Mouse (Mus musculus): ENCODE data around the gene Cd151.

Gene Cd151

DNA sequence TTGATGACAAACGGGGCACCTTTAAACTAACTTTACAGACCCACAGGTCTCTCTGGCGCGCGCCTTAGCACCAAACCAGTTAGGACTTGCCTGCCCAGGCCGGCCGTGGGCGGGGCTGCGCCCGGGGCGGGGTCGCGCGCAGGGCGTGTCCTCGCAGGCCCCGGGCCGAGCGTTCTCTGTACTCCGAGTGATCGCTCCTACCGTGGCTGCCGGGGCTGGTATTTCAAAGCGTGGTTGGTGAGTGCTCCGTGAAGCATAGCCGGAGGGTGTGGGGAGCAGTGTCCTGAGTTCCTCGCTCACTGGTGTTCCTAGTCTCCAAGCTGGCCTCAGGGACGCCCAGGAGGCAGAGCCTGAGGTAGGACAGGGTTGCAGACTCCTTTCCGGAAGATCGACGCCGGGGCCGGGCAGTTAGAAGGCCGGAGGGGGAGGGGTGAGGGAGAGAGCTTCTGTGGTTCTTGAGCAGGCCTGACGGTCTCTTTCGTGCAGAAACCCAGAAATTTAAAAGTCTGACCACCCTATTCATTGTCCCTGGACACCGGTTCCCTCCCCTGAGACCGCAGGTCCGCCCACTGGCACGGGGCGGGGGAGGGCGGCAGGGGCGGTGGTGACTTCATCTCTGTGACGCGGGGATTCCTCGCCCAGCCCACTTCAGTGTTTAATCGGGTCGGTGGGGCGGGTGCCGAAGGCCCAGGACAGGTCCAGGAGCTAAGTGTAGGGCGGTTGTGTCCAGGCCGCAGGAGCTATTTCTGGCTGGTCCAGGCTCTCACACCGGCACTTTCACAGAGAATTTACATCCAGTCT, at the start of gene Cd151:
Gene Cd151 (plus strand): TSS at position 163 of the 801 bp plus-strand sequence.
- DNase-seq, result peak; percentile 83

DNA sequence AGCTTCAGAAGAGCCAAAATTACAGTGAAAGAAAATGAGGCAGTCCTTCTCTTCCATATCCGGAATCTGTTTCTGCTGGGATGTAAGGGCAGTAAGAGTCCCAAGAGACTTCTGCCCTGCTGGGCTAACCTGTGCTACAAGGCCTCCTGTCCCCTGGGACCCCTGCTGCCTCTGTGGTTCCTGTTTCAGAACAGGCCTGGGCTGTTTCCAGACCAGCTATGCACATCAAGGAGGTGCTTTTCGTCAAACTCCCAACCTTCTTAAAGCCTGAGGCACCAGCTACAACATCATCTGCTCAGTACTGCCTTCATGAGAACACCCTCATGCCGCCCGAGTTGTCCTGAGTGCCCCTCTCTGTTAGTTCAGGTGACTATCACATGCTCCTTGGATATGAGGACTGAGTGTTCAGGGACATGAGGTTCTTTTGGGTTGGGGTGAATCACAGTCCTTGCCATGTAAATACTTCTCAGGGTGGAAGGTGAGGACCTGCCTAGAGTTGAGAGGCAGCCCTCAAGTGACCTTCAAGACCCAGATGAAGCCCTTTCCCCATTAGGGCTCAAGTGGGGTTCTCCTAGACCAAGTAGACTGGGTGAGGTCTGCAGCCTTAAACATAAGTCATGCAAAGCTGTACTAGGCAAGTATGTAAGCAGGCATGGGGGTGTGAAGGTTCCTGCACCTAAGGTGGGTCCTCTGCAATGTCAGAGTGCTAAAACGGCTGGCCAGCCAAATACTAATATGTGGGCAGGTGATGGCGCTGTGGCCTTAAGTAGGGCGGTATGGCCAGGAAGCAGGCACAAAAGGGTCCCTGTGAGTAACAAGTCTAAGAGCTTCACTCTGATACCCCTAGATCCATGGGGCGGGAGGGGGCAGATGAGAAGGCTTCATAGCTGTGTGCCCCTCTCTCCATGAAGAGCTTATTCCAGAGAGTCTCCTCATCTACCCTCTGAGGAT, 49.2 kb upstream of the Cd151 start:
- no peak for DNase-seq

- DNase-seq, result no peak
Measured at GRCm38 (mm10) chr7:141418970-141419369, 48.2 kb upstream of the Cd151 start.

DNA sequence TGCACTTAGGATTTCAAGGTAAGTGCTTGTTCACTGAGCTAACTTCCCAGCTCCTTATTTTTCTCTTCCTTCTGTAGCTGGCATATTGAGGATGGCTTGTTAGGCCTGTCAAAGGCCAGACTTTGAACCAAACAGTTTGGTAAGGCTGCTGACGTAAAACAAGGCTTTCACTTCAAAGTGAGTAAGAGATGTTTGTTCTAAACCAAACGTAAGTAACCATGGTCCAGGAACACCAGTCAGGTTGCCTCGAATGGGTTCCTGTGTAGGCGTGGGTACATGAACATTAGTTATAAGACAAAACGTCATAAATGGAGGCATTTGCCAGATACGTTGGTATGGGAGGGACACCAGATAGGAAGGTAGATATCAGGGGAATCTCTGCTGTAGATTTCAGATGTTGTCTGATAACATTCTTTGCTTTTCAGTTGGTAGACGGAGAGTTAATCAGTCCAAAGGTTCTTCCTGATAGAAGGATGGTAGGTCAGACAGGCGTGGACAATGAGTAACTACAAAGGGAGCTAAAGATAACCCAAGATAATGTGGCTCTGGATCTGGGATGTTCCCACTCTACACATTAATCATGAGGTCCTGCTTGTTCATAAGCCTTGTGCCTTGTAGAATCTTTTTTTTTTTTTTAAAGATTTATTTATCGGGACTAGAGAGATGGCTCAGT, 47.0 kb upstream of the Cd151 start:
- DNase-seq, result no peak

GRCm38 (mm10) chr7:141423811-141424210, 43.4 kb upstream of the Cd151 start:
- no peak for DNase-seq

DNA sequence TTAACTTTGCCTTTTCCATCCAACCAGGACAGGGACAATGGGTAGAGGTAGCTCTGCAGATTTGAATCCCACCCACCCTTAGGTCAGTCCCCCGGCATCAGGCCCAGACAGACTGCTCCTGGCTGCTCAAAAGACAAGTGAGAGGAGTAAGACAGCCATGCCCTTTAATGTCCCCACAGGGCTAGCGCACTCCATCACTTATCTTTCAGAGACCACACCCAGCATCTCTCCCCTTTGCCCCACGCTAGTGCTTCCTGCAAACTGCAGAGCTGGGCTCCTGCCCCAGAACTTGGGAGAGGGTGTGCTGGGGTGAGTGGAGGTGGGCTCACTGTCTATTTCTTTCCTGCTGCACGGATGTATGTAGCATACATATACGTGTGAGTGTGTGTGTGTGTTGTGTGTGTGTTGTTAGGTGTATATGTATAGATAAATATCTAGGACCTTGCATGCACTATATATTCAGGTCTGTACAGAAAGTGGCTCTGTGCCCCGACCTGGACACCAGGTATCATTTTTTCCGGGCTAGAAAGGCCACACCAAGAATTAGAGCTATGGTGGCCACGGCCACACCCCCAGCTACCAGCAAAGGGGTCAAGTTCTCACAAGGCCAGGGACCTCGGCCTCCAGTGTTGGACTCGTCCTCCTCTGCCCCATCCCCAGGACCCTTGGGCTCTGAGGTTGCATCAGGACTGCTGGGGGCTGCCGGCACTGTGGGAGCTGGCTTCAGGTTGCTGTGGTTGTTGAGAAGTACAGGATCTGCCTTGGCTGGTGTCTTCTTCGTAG, 40.1 kb upstream of the Cd151 start:
- no peak for DNase-seq

DNA sequence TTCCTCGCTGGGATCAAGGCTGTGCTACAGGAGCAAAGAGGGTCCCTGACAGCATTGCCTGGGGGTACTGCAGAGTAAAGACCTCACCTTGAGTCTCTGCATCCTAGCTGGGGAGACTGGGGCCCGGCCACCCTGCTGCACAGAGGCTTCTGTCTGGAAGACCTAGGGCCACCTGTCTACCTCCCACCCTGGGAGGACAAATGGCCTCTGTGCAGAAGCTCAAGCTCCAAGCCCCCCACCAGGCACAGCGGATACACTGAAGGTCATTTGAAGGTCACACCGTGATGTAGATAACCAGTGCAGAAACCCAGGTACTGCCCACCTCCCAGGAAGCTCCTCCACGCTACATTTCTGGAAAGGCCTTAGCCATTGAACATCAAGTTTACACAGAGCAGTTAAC, 38.5 kb upstream of the Cd151 start:
- DNase-seq, result no peak

DNA sequence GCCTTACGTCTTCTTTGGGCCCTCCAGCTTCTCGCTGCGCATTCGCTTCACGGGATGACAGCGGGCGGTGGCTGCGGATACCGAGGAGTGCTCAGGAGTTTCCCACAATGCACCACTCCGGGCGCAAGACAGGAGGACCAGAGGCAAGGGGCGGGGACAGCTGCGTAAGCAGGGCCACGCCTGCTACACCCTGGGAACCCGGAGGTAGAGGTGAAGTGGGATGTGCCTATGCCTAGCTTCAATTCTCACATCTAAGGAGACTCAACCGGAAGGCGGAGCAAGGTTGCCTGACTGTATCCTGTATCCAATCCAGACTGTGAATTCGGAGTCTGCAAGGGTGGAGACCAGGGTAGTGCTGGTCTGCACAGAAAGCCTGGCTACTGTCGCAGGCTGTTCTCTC, 37.9 kb upstream of the Cd151 start, which contains the start of gene Cend1:
Gene Cend1 (minus strand): TSS at position 182 of the 400 bp plus-strand sequence.
- peak; percentile 78 for DNase-seq

GRCm38 (mm10) chr7:141429840-141430584, 37.2 kb upstream of the Cd151 start:
- no peak for DNase-seq

DNA sequence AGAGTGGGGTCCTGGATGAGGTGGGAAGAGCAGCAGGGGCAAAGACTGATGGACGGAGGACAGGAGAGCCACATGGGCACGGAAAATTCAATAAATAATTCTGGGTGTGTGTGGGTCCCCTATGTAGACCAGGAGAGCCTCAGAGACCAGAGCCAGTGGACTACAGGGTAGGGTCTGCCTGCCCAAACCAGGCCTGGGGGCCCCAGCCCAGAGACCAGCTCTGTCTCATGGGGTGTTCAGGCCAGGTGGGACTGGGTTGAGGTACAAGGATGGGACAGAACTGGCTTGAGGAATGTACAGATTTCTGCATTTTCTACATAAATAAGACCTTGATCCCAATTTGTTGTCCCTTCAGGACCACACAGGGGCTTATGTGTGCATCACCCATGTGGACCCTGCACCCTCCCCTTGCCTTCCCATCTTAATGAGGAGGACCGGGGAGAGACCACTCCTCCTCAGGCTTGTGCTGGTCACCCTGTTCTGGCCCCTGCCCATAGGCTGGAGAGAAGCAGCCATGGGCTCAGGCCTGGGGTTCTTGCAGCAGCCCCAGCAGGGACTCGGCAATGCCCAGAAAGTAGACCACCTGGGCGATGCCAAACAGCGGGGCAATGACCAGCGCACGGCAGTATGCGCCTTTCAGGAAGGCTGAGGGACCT, 36.5 kb upstream of the Cd151 start:
- no peak for DNase-seq

DNA sequence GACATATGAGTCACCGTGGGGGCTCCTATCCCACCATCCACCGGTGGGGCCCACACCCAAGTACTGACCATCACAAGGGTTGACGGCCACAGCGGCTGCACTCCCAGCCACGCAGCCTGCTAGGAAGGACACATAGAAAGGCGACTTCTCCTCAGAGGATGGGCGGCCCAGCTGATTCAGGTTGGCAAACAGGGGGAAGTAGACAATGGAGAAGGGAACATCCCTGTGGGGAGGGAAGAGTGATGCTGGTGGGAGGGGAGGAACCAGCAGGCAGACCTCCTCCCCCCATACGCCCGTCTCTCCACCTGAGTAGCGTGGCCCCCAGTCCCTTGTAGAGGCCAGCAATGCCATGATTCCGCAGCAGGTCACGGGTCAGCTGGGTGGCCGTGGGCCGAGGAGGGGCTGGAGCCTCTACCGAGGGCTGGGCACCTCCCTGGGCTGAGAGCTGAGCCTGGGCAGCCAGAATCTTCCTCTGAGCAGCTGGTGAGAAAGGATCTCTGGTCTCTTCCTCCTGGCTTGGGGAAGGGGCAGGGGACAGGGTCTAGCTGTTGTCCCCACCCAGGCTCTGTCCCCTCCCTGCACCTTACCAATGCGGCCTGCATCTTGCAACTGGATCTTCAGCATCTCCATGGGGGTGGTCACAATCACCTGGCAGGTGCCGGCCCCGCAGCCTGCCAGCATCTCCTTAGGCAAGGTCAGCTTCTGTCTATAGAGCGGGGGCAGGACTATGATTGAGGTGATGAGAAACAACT, 35.6 kb upstream of the Cd151 start:
- no peak for DNase-seq

GRCm38 (mm10) chr7:141432186-141432611, 35.0 kb upstream of the Cd151 start:
- DNase-seq, result no peak

GRCm38 (mm10) chr7:141432741-141433516, 34.3 kb upstream of the Cd151 start:
- DNase-seq, result peak; percentile 58

GRCm38 (mm10) chr7:141433517-141434400, 33.4 kb upstream of the Cd151 start:
- DNase-seq, result no peak

GRCm38 (mm10) chr7:141434464-141434863, 32.7 kb upstream of the Cd151 start:
- peak; percentile 77 for DNase-seq

GRCm38 (mm10) chr7:141435129-141435855, 31.9 kb upstream of the Cd151 start:
- DNase-seq, result peak; percentile 71

- DNase-seq, result no peak
Measured at GRCm38 (mm10) chr7:141435856-141436522, 31.2 kb upstream of the Cd151 start.
